Mouse (Mus musculus) B cell, adult 67 days (primary cell): ENCODE results near the gene Ncoa5. TPM values are rescaled to one million over a fixed set of nuclear protein-coding genes. Genes with fewer than 3 reads are reported as not detected.

Experiments
- total RNA-seq, 2 experiments: library from RNA; stranded (reverse); gene quantifications; 4 replicates each; pipeline ENCODE4 v1.2.4; 2023

Ncoa5 gene
- 10 to 100 TPM; 53.3 to 58.1 TPM for total RNA-seq

DNA sequence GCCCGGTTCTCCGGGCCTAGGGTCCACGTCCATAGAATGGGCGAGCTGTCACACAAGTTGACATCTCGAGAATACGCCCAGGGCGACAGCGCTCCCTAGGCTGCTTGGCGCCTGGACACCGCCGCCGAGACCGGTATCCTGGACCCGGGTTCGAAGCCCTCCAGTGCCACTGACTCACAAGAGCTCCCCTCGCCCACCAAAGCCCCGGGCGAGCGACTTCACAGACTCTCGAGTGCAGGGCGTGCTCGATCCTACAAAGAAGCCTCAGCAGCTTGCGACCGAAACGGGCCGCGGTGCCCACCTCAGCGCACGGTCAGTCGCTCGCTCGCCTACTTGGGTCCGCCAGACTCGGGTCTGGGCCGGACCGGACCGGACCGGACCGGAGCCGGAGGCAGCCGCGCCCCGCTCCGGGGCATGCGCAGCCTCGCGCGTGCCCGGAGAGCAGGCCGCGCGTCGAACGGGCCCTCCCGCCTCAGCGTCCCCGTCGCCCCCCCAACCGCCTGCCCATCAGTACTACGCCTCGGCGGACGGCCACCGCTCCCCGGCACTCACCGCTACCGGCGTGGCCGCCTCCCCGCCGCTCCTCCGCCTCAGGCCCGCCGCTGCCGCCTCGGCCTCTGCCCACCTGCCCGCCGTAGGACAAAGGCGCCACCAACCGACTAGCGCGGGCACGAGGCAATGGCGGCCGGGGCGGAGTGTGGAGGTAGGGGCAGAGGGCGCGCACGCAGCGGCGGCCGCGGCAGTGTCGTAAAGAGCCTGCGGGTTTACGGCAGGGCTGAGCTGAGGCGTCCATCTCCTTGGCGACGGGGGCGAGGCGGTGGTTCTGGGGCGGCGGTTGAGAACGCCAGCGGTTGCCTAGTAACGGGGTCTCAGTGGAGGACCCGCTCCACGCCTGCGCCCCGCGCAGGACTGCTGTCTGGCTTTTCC, at the start of gene Ncoa5:
TSS of gene Ncoa5 (minus strand) at position 737 of the 927 bp plus-strand sequence.

DNA sequence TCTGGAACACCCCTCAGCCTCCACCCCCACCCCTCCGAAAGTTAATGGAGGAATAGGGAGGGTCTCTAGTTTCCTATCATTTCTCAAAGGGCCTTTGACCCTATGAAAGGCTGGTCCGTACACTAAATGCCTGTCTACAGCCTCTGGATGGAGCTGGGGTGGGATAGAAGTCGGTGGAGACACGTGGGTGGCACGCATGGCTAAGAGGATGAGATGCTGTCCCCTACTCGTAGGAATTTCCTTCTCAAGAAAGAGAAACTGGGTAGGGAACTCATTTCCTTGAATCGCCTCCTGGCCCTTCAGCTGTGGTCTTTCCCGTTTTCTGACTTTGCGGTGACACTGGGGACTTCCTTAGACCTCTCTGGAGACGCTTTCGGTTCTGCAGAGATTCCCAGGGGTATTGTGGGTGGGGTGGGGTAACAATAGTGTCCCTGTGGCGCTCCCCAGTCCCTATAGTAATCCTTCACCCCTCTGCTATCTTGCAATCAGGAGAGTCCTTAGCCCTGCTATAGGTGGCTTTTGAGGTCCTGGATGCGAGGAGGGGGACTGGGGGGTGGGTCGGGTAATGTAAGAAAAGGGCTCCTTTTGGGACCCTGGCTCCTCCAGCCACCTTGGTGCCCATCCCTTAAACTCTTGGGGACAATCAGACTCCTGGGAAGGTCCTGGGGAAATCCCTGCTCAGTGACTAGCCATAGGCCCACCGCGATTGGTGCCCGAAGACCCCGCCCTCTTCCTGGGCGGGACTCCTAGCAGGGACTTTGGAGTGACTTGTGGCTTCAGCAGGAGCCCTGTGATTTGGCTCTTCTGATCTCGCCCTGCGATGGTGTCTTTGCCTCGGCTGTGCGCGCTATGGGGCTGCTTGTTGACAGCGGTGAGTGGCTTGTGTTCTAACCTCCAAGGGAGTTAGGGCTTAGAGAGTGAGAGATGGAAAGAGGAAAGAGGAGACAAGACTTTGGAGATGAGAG, 20.5 kb upstream of the Ncoa5 start, which contains the start of gene Cd40:
TSS of gene Cd40 (plus strand) at position 740 of the 965 bp plus-strand sequence.

DNA sequence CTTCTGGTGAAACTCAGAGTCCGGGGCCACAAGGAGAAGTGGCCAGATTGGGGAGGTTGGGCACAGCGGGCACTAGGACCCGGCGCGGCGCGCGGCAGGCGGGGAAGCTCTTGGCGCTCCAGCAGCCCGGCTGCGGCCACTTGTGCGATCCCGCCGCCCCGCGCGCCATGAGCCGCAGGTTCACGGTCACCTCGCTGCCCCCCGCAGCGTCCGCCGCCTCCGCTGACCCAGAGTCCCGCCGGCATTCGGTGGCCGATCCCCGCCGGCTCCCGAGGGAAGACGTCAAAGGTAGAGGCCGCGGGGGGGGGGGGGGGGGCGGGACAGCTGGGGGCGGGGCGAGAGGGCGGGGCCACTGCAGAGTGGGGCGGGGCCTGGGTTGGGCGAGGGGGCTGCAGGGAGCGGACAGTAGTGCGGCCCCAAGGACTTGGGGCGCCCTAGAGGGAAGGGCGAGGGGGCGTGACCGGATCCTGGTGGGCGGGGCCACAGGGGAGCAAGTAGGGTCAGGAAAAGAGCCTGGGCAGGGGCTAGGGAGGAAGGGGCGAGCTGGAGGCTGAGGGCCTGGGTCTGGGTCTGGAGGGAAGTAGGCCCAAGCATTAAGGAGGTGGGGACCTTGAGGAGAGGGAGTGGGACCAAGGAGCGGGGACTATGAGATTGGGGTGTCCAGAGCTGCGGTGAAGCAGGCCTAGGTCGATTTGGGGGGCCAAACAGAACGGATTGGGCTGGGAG, 73.8 kb downstream of the Ncoa5 start, which contains the start of gene Slc12a5:
TSS of gene Slc12a5 (plus strand) at position 87 of the 726 bp plus-strand sequence.

Other genes starting within 250 kb of the Ncoa5 start
- 1 to 10 TPM in 1 of 2 experiments, under 1 TPM in 1; 0.50 to 1.5 TPM for gene Snx21, start 249.0 kb downstream of the Ncoa5 start, total RNA-seq
- 10 to 100 TPM; 57.1 to 64.3 TPM for gene Acot8, start 230.0 kb downstream of the Ncoa5 start, total RNA-seq
- 1 to 10 TPM; 3.7 to 6.0 TPM for gene Zswim3, start 229.8 kb downstream of the Ncoa5 start, total RNA-seq
- gene Zswim1, start 212.2 kb downstream of the Ncoa5 start, total RNA-seq, result 10 to 100 TPM in 1 of 2 experiments, 1 to 10 TPM in 1; 7.7 to 12.2 TPM
- 1 to 10 TPM in 1 of 2 experiments, not detected in 1; 1.9 TPM for gene Spata25, start 206.3 kb downstream of the Ncoa5 start, total RNA-seq
- 100 to 1,000 TPM; 217 to 222 TPM for gene Ctsa, start 202.0 kb downstream of the Ncoa5 start, total RNA-seq
- gene Neurl2, start 201.4 kb downstream of the Ncoa5 start, total RNA-seq, result 1 to 10 TPM; 7.0 to 7.9 TPM
- 1 to 10 TPM; 8.2 to 10.0 TPM for gene Pltp, start 177.2 kb downstream of the Ncoa5 start, total RNA-seq
- gene Pcif1, start 155.6 kb downstream of the Ncoa5 start, total RNA-seq, result 100 to 1,000 TPM in 1 of 2 experiments, 10 to 100 TPM in 1; 93.2 to 104 TPM
- 10 to 100 TPM; 60.9 to 65.7 TPM for gene Zfp335, start 123.1 kb downstream of the Ncoa5 start, total RNA-seq
- 1 to 10 TPM in 1 of 2 experiments, not detected in 1; 1.1 TPM for gene Mmp9, start 94.1 kb downstream of the Ncoa5 start, total RNA-seq
- 1 to 10 TPM; 2.1 to 3.4 TPM for gene Slc12a5, start 74.1 kb downstream of the Ncoa5 start, total RNA-seq
- 100 to 1,000 TPM; 200 to 238 TPM for gene Cd40, start 20.8 kb upstream of the Ncoa5 start, total RNA-seq
- not detected for gene 1700025C18Rik, start 55.9 kb upstream of the Ncoa5 start, total RNA-seq
- not detected for gene Cdh22, start 200.0 kb upstream of the Ncoa5 start, total RNA-seq